Mouse (Mus musculus) kidney, embryonic 14.5 days (tissue): ENCODE measurements at regions not wholly inside any gene's neighbourhood (a gene's known extent, or its start where the extent isn't known, plus 50 kb on each side); places are given as distances from the start of the nearest gene placed in this dataset.
A peak's percentile ranks its signal among the peaks of the same experiment; 100 is the strongest.

Experiments
- ATAC-seq: fragments of 200-750 bp; cut with Nextera tagmentation; 2 replicates; pipeline ENCODE4 v1.8.0; 2017; ENCODE audit warnings: moderate number of reproducible peaks, mild to moderate bottlenecking, moderate TSS enrichment, moderate library complexity; ENCODE audit not compliant: low FRiP score, low TSS enrichment
- H3K27ac ChIP-seq: fragments of 300-500 bp; sonication (generic); 2 replicates; pipeline ENCODE4 v1.5.1; 2014; ENCODE audit warnings: low read depth, mild to moderate bottlenecking, low read length, moderate library complexity, mixed read lengths
- H3K27me3 ChIP-seq: fragments of 300-500 bp; sonication (generic); 2 replicates; pipeline ENCODE4 v1.6.1; 2014; ENCODE audit warnings: mild to moderate bottlenecking, low read length; ENCODE audit not compliant: control insufficient read depth, insufficient read depth
- H3K36me3 ChIP-seq: fragments of 300-500 bp; sonication (generic); 2 replicates; pipeline ENCODE4 v1.6.1; 2014; ENCODE audit warnings: low read length, mixed read lengths; ENCODE audit not compliant: control insufficient read depth, insufficient read depth
- H3K4me1 ChIP-seq: fragments of 300-500 bp; sonication (generic); 2 replicates; pipeline ENCODE4 v1.6.1; 2014; ENCODE audit warnings: low read length, mixed read lengths; ENCODE audit not compliant: control insufficient read depth, insufficient read depth
- H3K4me2 ChIP-seq: fragments of 300-500 bp; sonication (generic); replicated peaks from 2 replicates; pipeline ENCODE4 v1.6.1; 2014; ENCODE audit warnings: low read depth, mild to moderate bottlenecking, low read length
- H3K4me3 ChIP-seq: fragments of 300-500 bp; sonication (generic); 2 replicates; pipeline ENCODE4 v1.5.1; 2014; ENCODE audit warnings: mild to moderate bottlenecking, low read length
- H3K9ac ChIP-seq: fragments of 300-500 bp; sonication (generic); 2 replicates; pipeline ENCODE4 v1.6.1; 2014; ENCODE audit warnings: low read depth, mild to moderate bottlenecking, low read length, moderate library complexity
- H3K9me3 ChIP-seq: fragments of 300-500 bp; sonication (generic); 2 replicates; pipeline ENCODE4 v1.6.1; 2016; ENCODE audit warnings: low read length; ENCODE audit not compliant: control insufficient read depth
- WGBS: fragments of 180-500 bp; shearing (Covaris S2); extraction: QIAGEN DNeasy Blood & Tissue Kit; methylation state at CpG from one replicate; pipeline ENCODE4 v1.1.7; 2014; 5-methylcytosine and 5-hydroxymethylcytosine counted together

DNA sequence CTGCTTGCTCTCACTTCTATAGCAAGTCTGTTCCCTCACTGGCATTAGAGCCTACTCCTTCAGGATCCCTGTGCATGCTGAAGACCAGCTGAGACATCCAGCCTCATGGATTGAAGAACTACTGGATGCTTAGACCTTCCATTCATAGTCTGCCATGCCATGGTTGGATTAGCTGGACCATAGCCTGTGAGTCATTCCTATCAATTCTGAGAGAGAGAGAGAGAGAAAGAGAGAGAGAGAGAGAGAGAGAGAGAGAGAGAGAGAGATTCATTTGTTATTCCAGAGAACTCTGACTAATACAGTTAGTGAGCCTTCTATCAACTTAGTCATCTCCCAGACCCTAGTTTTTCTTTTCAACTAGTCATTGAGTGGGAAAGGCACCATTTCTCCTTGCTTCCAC, 99.0 kb upstream of the S1pr3 start:
- no peaks in the 10 kb centered on the region for H3K36me3 ChIP-seq
- no peak overlapping the region for H3K4me2 ChIP-seq
- H3K27ac ChIP-seq, result no peak overlapping the region
- no peak overlapping the region for H3K9ac ChIP-seq
- no peak for ATAC-seq
- H3K9me3 ChIP-seq, result no peaks in the 10 kb centered on the region
- H3K4me3 ChIP-seq, result no peak overlapping the region
- no peaks in the 10 kb centered on the region for H3K27me3 ChIP-seq
- peaks cover 32% of the 10 kb centered on the region for H3K4me1 ChIP-seq

GRCm38 (mm10) chr13:51310041-51310440, 98.4 kb upstream of the S1pr3 start:
- Histone ChIP-seq H3K36me3 (no peaks in the 10 kb centered on the region), H3K27ac (0 out of 2 replicates have a peak overlapping the region, but pooled peaks have one; percentile 30), H3K9ac (no peak overlapping the region), H3K27me3 (no peaks in the 10 kb centered on the region), H3K9me3 (no peaks in the 10 kb centered on the region), H3K4me2 (no peak overlapping the region), H3K4me1 (peaks cover 37% of the 10 kb centered on the region), H3K4me3 (no peak overlapping the region)
- no peak for ATAC-seq
- WGBS, result 74% methylated on average over 2 of the region's 2 CpGs

- WGBS, result 28% methylated on average over 8 of the region's 8 CpGs
- Histone ChIP-seq H3K27me3 (no peaks in the 10 kb centered on the region), H3K4me3 (no peak overlapping the region), H3K27ac (peak overlapping the region; percentile 91), H3K9me3 (no peaks in the 10 kb centered on the region), H3K4me1 (peaks cover 43% of the 10 kb centered on the region), H3K4me2 (no peak overlapping the region), H3K36me3 (no peaks in the 10 kb centered on the region), H3K9ac (no peak overlapping the region)
- ATAC-seq, result no peak; the same call in 1 of the 2 replicates
Observed at GRCm38 (mm10) chr13:51311679-51312255, 96.7 kb upstream of the S1pr3 start.

DNA sequence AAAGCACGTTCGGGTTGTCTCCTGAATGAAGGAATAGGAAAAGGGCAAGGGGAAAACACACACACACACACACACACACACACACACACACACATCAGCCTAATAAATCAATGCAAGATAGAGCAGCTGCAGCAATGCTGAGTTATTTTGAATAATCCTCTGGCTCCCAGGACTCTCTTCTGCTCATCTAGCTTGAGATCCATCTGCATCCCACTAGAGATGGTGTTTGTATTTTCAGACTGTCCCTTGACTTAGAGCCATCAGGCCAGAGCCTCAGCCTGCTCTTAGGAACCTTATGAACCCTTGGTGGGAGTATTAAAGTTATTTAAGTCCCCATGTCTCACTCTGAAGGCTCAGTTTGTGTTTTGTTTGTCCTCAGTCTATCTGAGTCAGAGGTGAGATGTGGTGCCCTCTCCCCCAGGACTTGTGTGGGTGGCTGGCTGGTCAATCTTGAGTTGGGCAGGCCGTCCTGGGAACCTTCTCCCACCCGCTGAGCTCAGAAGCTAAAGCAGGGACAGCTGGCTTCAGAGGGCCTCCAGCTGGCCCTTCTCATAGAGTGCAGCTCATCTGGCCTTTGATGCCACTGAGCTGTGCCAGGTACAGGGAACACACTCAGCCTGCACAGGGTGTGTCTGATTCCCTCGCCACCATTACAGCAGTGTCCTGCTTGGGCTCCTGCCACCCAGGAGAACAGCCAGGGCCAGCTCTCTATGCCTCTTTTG, 95.1 kb upstream of the S1pr3 start:
- H3K4me1 ChIP-seq, result peaks cover 43% of the 10 kb centered on the region
- peak; percentile 50; the same call in 1 of the 2 replicates for ATAC-seq

GRCm38 (mm10) chr13:51314541-51314977, 93.9 kb upstream of the S1pr3 start:
- peak overlapping the region; percentile 91 for H3K27ac ChIP-seq
- H3K36me3 ChIP-seq, result no peaks in the 10 kb centered on the region
- H3K9ac ChIP-seq, result no peak overlapping the region
- H3K27me3 ChIP-seq, result no peaks in the 10 kb centered on the region
- no peaks in the 10 kb centered on the region for H3K9me3 ChIP-seq
- no peak overlapping the region for H3K4me3 ChIP-seq
- H3K4me1 ChIP-seq, result peaks cover 43% of the 10 kb centered on the region
- WGBS, result 5% methylated on average over 5 of the region's 5 CpGs
- peak overlapping the region; percentile 5; the same call in 1 of the 2 replicates for H3K4me2 ChIP-seq
- peak; percentile 92 for ATAC-seq

More for the DNA sequence above, 95.1 kb upstream of the S1pr3 start:
- 41% methylated on average over 5 of the region's 5 CpGs for WGBS
- no peaks in the 10 kb centered on the region for H3K36me3 ChIP-seq
- H3K27ac ChIP-seq, result peak overlapping the region; percentile 91
- no peak overlapping the region for H3K4me2 ChIP-seq
- H3K27me3 ChIP-seq, result no peaks in the 10 kb centered on the region
- no peaks in the 10 kb centered on the region for H3K9me3 ChIP-seq
- no peak overlapping the region for H3K9ac ChIP-seq
- no peak overlapping the region for H3K4me3 ChIP-seq

DNA sequence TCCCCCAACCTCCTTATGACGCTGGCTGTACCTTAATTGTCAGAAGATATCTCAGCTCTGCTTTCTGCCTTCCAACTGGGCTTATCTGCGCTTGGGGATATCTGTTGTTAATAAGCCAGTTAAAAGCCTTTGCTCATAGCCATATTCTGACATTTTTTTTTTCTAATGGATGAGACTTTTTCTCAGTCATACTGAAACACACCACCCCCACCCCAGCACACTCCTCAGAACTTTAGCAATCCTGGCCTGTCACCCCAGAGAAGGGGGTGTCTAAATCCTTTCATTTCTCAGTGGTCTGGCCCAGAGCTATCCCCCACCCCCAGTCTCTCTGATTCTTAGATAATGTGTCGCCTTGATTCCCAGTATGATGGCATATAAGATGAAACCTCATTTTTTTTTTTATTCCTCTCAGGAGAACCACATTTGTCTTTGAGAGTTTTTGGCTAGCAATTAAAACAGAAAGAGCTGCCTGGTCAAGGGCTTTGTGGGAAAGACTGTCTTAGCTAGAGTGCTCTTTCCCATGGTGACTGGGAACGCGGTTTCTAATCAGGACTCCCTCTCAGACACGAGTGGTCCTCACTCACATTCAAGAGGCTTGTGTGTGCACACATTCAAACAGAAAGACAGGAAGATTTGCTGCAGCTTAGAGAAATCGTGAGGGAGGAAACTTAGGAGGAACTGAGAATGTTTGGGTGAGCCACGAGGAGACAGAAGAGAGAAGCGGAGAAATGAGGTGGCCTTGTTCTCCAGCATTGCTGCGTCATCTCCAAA, 93.2 kb upstream of the S1pr3 start:
- ATAC-seq, result no peak
- H3K36me3 ChIP-seq, result no peaks in the 10 kb centered on the region
- whole genome bisulfite sequencing, result 32% methylated on average over 10 of the region's 10 CpGs
- H3K27ac ChIP-seq, result peak overlapping the region; percentile 91
- peak overlapping the region; percentile 5; the same call in 1 of the 2 replicates for H3K4me2 ChIP-seq
- no peak overlapping the region for H3K9ac ChIP-seq
- peaks cover 38% of the 10 kb centered on the region for H3K4me1 ChIP-seq
- H3K9me3 ChIP-seq, result no peaks in the 10 kb centered on the region
- no peak overlapping the region for H3K4me3 ChIP-seq
- no peaks in the 10 kb centered on the region for H3K27me3 ChIP-seq

DNA sequence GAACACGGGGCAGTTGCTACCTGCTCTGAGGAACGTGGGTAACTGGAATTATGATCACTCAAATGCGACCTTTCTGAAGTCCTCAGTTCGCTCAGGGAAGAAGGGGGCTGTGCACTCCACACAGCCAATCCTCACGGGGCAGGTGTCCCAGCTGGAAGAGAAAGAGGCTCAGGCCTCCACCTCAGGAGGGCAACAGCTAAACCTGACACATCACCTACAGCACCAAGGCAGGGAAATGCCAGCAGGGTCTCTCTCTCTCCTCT, 92.7 kb upstream of the S1pr3 start:
- Histone ChIP-seq H3K27ac (peak overlapping the region; percentile 91), H3K36me3 (no peaks in the 10 kb centered on the region), H3K9me3 (no peaks in the 10 kb centered on the region), H3K4me1 (peaks cover 38% of the 10 kb centered on the region), H3K27me3 (no peaks in the 10 kb centered on the region), H3K4me2 (no peak overlapping the region), H3K4me3 (no peak overlapping the region), H3K9ac (no peak overlapping the region)
- ATAC-seq, result no peak
- WGBS, result 52% methylated on average over 5 of the region's 5 CpGs

GRCm38 (mm10) chr13:51323058-51323715, 85.3 kb upstream of the S1pr3 start:
- Histone ChIP-seq H3K9me3 (no peaks in the 10 kb centered on the region), H3K4me3 (no peak overlapping the region), H3K27me3 (no peaks in the 10 kb centered on the region), H3K4me1 (0 out of 2 replicates have a peak, but pooled peaks cover 6% of the 10 kb centered on the region), H3K27ac (no peak overlapping the region), H3K36me3 (no peaks in the 10 kb centered on the region), H3K4me2 (no peak overlapping the region), H3K9ac (no peak overlapping the region)
- no peak for ATAC-seq
- WGBS, result 80% methylated on average over 7 of the region's 7 CpGs
